Mouse (Mus musculus): ENCODE results near the gene Tiam1. TPM values are rescaled to one million over a fixed set of nuclear protein-coding genes. Genes with fewer than 3 reads are reported as not detected.

Tiam1 gene
- polyA plus RNA-seq (2012; rRNA removed): 2.4 and 3.5 TPM in 2 replicates

GRCm38 (mm10) chr16:90143760-90144516 lies at the start of gene Tiam1:
Gene Tiam1, minus strand, starts transcription at chr16:90143769.

Other genes starting within 250 kb of the Tiam1 start
- gene Sod1, start 77.0 kb upstream of the Tiam1 start, polyA plus RNA-seq (2012; rRNA removed): 329 and 358 TPM in 2 replicates
- 41.6 and 46.5 TPM in 2 replicates for gene Scaf4, start 140.7 kb upstream of the Tiam1 start, polyA plus RNA-seq (2012; rRNA removed)
- 4.4 and 6.9 TPM in 2 replicates for gene Hunk, start 242.2 kb upstream of the Tiam1 start, polyA plus RNA-seq (2012; rRNA removed)

Measured in colon, adult 2 months (tissue).